Mouse (Mus musculus) small intestine, adult 10 weeks (tissue): ENCODE results near the gene Gm5797. TPM values are rescaled to one million over a fixed set of nuclear protein-coding genes. Genes with fewer than 3 reads are reported as not detected.

Source experiments
- polyA plus RNA-seq: library from polyadenylated mRNA; stranded (reverse); fragments of 350-450 nt; fragmentation: Illumina TruSeq; extraction: RNeasy Lipid Tissue Mini Kit (QIAGEN cat#74804); gene quantifications from one replicate; pipeline ENCODE4 v1.2.3, GENCODE M21; 2014; ENCODE audit warnings: low replicate concordance

The Gm5797 gene
- not detected for polyA plus RNA-seq

GRCm38 (mm10) chr14:7332295-7332694 is at the start of gene Gm5797:
TSS of gene Gm5797 (minus strand) at chr14:7332395.

GRCm38 (mm10) chr14:7365034-7365433 is 32.8 kb upstream of the Gm5797 start, which contains the start of gene Gm8374:
TSS of gene Gm8374 (minus strand) at chr14:7365134.

GRCm38 (mm10) chr14:7314661-7315060 is 17.5 kb downstream of the Gm5797 start, which contains the start of gene Gm3739:
TSS of gene Gm3739 (minus strand) at chr14:7315049.

Other genes with a start within 250 kb of the Gm5797 start
- gene Gm3696, start 231.8 kb downstream of the Gm5797 start, polyA plus RNA-seq, result 1.2 TPM
- not detected for gene Gm6676, start 207.0 kb downstream of the Gm5797 start, polyA plus RNA-seq
- 0.48 TPM for gene Gm3512, start 157.9 kb downstream of the Gm5797 start, polyA plus RNA-seq
- gene Gm16434, start 137.9 kb downstream of the Gm5797 start, polyA plus RNA-seq, result not detected
- gene Gm3727, start 67.7 kb downstream of the Gm5797 start, polyA plus RNA-seq, result not detected
- 0.30 TPM for gene Gm3739, start 17.3 kb downstream of the Gm5797 start, polyA plus RNA-seq
- not detected for gene Gm8374, start 32.7 kb upstream of the Gm5797 start, polyA plus RNA-seq
- not detected for gene Gm3755, start 118.5 kb upstream of the Gm5797 start, polyA plus RNA-seq
- gene Gm3752, start 151.4 kb upstream of the Gm5797 start, polyA plus RNA-seq, result not detected
- not detected for gene Gm3558, start 236.2 kb upstream of the Gm5797 start, polyA plus RNA-seq